ENCODE assay signal across 8 mouse cellular contexts in the genomic region with DNA sequence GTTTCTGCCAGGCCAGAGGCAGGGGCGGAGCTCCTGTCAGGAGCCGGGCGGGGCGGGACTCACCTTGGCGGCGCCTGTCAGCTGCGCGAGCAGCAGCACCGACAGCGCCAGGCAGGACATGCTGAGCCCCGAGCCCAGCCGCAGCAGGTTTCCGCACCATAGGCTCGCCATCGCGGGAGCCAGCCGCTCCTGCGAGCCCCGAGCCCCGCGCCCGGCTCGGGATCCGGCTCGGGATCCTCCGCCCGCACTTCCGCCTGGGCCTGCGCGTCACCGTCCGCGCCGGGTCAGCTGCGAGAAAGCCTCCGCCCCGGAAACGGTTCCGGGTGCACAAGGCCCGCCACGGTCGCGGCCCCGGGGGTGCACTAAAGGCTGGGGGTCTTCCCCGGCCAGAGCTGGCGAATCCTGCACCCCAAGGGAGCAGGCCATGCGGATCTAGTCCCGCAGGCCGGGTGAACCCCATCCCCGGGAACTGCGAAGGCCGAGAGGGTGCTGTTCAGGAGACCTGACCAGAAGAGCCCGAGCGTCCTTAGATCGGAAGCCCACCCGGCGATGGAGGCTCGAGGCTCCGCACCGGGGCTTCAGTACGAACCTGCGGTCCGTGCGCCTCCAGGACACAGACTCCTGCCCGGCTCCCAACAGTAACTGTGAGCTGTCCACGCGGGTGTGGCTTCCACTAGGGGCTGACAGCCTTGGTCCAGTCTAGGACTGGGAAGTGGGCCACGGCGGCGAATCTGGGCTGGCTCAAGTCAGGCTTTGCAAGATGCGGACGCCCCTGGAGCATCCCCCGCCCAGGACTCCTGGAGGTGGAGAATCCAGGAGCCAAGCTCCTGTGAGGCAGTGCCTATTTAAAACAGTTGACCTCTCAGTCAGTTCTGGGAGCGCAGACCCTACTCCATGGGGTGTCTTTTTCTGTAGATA. TPM values are rescaled to one million over a fixed set of nuclear protein-coding genes. Genes with fewer than 3 reads are reported as not detected.
DNase-seq lines count a peak whose midpoint lies in the region; ATAC-seq and TF ChIP-seq lines count a peak whose summit lies in the region.

Gene Tmem9b, minus strand, starts transcription at position 868 of the 918 bp plus-strand sequence.

- 1% methylated on average over 43 of the region's 74 CpGs for WGBS in hindbrain, embryonic 16.5 days

- peaks cover 21% of the 10 kb centered on the region for H3K4me1 ChIP-seq in hindbrain, embryonic 16.5 days (ENCODE audit: control insufficient read depth, insufficient read depth, low read depth, low read length)

- no peaks in the 10 kb centered on the region for H3K27me3 ChIP-seq in hindbrain, embryonic 16.5 days (replicated peaks; ENCODE audit: control insufficient read depth, insufficient read depth, low read length)

- peak within 1 kb of the TSS; percentile 98 for H3K27ac ChIP-seq in gastrocnemius, adult 2 months
- H3K27ac ChIP-seq in hindbrain, embryonic 16.5 days (ENCODE audit: low read depth, low read length): peak within 1 kb of the TSS; percentile 87

- peak within 1 kb of the TSS; percentile 94 for H3K4me3 ChIP-seq in gastrocnemius, adult 2 months
- H3K4me3 ChIP-seq in hindbrain, embryonic 16.5 days (ENCODE audit: low read length): peak within 1 kb of the TSS; percentile 68

- H3K9ac ChIP-seq in hindbrain, embryonic 16.5 days (ENCODE audit: low read depth, low read length): peak within 1 kb of the TSS; percentile 95

- peak; percentile 95 for ATAC-seq in hindbrain, embryonic 16.5 days
- peak; percentile 92 for ATAC-seq in megakaryocyte, adult 5-6 weeks (ENCODE audit: poor library complexity, severe bottlenecking)

- H3K9me3 ChIP-seq in hindbrain, embryonic 16.5 days (ENCODE audit: control insufficient read depth, low read length): no peaks in the 10 kb centered on the region

- H3K36me3 ChIP-seq in hindbrain, embryonic 16.5 days (ENCODE audit: control insufficient read depth, insufficient read depth, low read length): peaks cover 5% of the 10 kb centered on the region; the same call in 1 of the 2 replicates

- peak within 1 kb of the TSS; percentile 66 for H3K4me2 ChIP-seq in hindbrain, embryonic 16.5 days (ENCODE audit: low read length)

- peak; percentile 69 for DNase-seq in ZHBTc4 (ENCODE audit: low read depth, low spot score)
- peak; percentile 56 to 80 for DNase-seq in cerebellum, postnatal 4 days (ENCODE audit: low spot score in 2 of 2)
- DNase-seq in gastrocnemius, adult 2 months: peak; percentile 91
- peak; percentile 72 to 73 for DNase-seq in left cerebral cortex, adult 8-10 months (ENCODE audit: low spot score in 2 of 2)
- peak; percentile 87 for DNase-seq in right cerebral cortex, adult 18-20 months
- DNase-seq in urinary bladder, adult 2 months (ENCODE audit: low spot score): peak; percentile 89

- intact Hi-C loops in gastrocnemius, adult 2 months (cut with DNase I): no loop called here

- TF ChIP-seq CTCF in gastrocnemius, adult 2 months (IDR thresholded peaks at IDR 0.05): peak; percentile 22

RNA-seq across cellular contexts. Expression of gene Tmem9b, which starts in this region (rescaled TPM):
- total RNA-seq in gastrocnemius, adult 2 months (2021): 10 to 100 TPM; 28.1 to 30.4 TPM
- 138 and 147 TPM in 2 replicates for polyA plus RNA-seq in hindbrain, embryonic 16.5 days (2015; fragmentation: Nextera tagmentation; extraction: Ambion mirVana)
- 10 to 100 TPM; 91.8 to 93.5 (median 92.3) TPM for total RNA-seq in left cerebral cortex, adult 8-10 months (2022)
- 84.3 and 92.5 TPM in 2 replicates for total RNA-seq in megakaryocyte, adult 5-6 weeks (2015)
- 43.8 and 48.8 TPM in 2 replicates for total RNA-seq in megakaryocyte, adult 5-6 weeks (2017)
- 44.5 and 52.9 TPM in 2 replicates for polyA plus RNA-seq in urinary bladder, adult 2 months (2012; rRNA removed)

Comparison
In these comparisons a context has a peak if more than half of its experiments do, and no peak if none do; other contexts are left out.
1. Peak in every context shown above with its lines: DNase-seq, ATAC-seq, H3K4me3 ChIP-seq and H3K27ac ChIP-seq.